Mouse (Mus musculus): ENCODE measurements at regions not wholly inside any gene's neighbourhood (a gene's known extent, or its start where the extent isn't known, plus 50 kb on each side); places are given as distances from the start of the nearest gene placed in this dataset.

DNA sequence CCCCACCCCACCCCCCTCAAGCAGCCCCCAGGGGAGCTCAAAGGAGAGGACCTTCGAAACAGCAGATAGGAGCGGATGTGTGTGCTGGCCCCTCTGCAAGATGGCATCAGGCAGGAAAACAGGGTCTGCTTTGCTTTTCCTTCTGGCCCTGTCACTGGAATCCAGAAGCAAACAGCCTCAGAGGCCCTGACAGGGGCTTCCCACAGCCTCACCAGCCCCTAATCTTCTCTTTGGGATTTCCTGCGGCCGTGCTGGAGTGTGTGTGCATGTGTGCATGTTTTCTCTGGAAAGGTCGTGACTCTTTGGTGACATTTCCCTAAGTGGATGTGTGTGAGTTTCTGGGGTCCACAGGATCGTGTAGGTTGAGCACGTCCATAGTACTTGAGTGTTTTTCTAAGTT is 71.1 kb upstream of the Irx6 start:
- no peak overlapping the region for H3K4me3 ChIP-seq (replicated peaks; ENCODE audit: control insufficient read depth, low read depth, low read length)
- TF ChIP-seq CTCF (IDR thresholded peaks at IDR 0.05; ENCODE audit: control insufficient read depth, insufficient read depth, low read length) (no peak), POLR2A (IDR thresholded peaks at IDR 0.05; ENCODE audit: borderline replicate concordance, control insufficient read depth, low read depth, low read length) (no peak)
- 59% methylated on average over 7 of the region's 7 CpGs for WGBS

DNA sequence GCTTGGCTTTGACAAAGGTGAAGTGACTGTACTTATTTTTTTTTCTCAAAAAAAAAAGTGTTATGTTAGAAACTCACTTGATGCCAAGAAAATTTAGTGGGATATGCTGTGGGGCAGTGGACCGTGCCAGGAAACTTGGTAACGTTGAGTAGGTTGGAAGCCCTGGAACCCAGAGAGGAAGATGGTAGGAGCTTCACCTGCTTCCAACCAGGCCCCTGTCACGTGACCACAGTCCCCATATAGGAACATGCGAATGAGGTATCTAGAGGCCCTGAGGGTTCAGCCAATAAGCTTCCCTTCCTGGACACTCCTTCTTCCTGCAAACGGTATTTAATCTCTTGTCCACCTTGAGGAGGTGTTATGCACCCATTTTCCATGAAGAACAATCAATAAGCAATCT is 68.5 kb upstream of the Irx6 start:
- H3K4me3 ChIP-seq (replicated peaks; ENCODE audit: control insufficient read depth, low read depth, low read length) = no peak overlapping the region
- H3K4me1 ChIP-seq (ENCODE audit: control insufficient read depth, insufficient read depth, low read length) = no peaks in the 10 kb centered on the region
- no peak overlapping the region for H3K27ac ChIP-seq (ENCODE audit: control insufficient read depth, insufficient read depth, low read depth, low read length, poor library complexity)
- TF ChIP-seq CTCF (IDR thresholded peaks at IDR 0.05; ENCODE audit: control insufficient read depth, insufficient read depth, low read length) = no peak
- TF ChIP-seq POLR2A (IDR thresholded peaks at IDR 0.05; ENCODE audit: borderline replicate concordance, control insufficient read depth, low read depth, low read length) = no peak
- WGBS = 80% methylated on average over 5 of the region's 5 CpGs

More for the DNA sequence above, 71.1 kb upstream of the Irx6 start:
- Histone ChIP-seq H3K4me1 (ENCODE audit: control insufficient read depth, insufficient read depth, low read length) (no peaks in the 10 kb centered on the region), H3K27ac (ENCODE audit: control insufficient read depth, insufficient read depth, low read depth, low read length, poor library complexity) (no peak overlapping the region)

DNA sequence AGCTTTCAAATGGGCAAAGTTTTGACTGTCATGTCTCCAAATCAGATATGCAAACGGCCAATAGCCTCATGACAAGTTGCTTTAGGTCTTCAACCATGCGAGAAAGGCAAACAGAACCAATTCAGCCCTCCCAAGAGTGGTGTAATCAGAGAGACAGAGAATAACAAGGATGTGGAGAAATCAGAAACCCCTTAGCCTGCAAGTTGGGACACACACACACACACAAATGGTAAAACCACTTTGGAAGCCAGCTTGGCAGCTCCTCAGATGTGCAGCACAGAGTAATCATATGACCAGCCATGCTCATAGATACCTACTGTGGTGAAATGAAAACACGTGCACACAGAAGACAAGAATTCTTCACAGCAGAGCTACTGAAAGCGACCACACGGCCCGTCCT is 66.5 kb upstream of the Irx6 start:
- H3K4me1 ChIP-seq (ENCODE audit: control insufficient read depth, insufficient read depth, low read length) = no peaks in the 10 kb centered on the region
- 74% methylated on average over 6 of the region's 6 CpGs for WGBS
- TF ChIP-seq CTCF (IDR thresholded peaks at IDR 0.05; ENCODE audit: control insufficient read depth, insufficient read depth, low read length) = no peak
- TF ChIP-seq POLR2A (IDR thresholded peaks at IDR 0.05; ENCODE audit: borderline replicate concordance, control insufficient read depth, low read depth, low read length) = no peak
- no peak overlapping the region for H3K27ac ChIP-seq (ENCODE audit: control insufficient read depth, insufficient read depth, low read depth, low read length, poor library complexity)
- H3K4me3 ChIP-seq (replicated peaks; ENCODE audit: control insufficient read depth, low read depth, low read length) = no peak overlapping the region

DNA sequence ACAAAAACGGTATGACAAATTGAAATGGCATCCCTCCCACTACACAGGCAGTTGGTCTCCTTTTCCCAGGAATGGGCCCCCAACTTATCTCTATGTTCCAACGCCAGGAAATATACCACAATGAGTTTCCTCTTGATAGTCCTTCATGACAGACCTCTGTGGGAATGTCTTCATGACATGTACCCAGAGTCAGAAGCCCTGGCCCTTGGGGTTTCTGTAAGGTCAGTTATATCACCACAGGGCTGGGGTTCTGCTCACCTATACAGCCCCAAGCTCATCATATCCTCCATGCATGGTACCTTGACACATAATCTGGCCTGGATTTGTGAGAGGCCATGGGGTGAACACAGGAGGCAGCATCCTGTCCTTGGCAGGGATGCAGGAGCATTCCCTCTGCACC is 64.2 kb upstream of the Irx6 start:
- Histone ChIP-seq H3K4me1 (ENCODE audit: control insufficient read depth, insufficient read depth, low read length) (no peaks in the 10 kb centered on the region), H3K27ac (ENCODE audit: control insufficient read depth, insufficient read depth, low read depth, low read length, poor library complexity) (no peak overlapping the region), H3K4me3 (replicated peaks; ENCODE audit: control insufficient read depth, low read depth, low read length) (no peak overlapping the region)
- TF ChIP-seq POLR2A (IDR thresholded peaks at IDR 0.05; ENCODE audit: borderline replicate concordance, control insufficient read depth, low read depth, low read length) = no peak
- WGBS = 31% methylated on average over 2 of the region's 2 CpGs

DNA sequence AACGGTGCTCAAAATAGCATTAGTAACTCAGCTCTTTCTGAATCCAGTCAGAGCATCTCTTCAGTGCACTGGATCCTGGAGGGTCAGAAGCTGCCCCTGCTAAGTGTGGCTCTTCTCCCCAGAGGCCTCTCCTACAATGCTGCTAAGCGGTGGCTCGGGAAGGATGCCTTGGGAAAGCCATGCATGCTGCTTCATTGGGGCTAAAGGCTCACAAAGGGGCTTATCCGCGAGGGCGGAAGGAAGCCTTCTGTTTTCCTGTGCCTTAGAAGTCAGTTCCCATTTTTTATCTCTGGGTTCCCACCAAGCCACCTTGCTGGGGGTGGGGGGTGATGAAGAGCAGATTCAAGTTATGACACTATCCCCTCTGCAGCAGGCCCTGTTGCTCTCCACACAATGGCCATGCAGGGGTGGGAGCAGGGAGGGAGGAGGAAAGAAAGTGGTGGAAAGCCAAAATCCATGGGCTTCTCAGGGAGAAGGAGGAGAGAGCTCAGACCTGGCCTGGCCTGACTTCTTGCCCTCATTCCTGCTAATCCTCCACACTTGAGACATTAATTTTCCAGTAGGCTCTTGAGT is 63.5 kb upstream of the Irx6 start:
- 27% methylated on average over 6 of the region's 6 CpGs for WGBS
- TF ChIP-seq CTCF (IDR thresholded peaks at IDR 0.05; ENCODE audit: control insufficient read depth, insufficient read depth, low read length) (no peak), POLR2A (IDR thresholded peaks at IDR 0.05; ENCODE audit: borderline replicate concordance, control insufficient read depth, low read depth, low read length) (no peak)
- no peaks in the 10 kb centered on the region for H3K4me1 ChIP-seq (ENCODE audit: control insufficient read depth, insufficient read depth, low read length)
- H3K4me3 ChIP-seq (replicated peaks; ENCODE audit: control insufficient read depth, low read depth, low read length) = no peak overlapping the region
- no peak overlapping the region for H3K27ac ChIP-seq (ENCODE audit: control insufficient read depth, insufficient read depth, low read depth, low read length, poor library complexity)

DNA sequence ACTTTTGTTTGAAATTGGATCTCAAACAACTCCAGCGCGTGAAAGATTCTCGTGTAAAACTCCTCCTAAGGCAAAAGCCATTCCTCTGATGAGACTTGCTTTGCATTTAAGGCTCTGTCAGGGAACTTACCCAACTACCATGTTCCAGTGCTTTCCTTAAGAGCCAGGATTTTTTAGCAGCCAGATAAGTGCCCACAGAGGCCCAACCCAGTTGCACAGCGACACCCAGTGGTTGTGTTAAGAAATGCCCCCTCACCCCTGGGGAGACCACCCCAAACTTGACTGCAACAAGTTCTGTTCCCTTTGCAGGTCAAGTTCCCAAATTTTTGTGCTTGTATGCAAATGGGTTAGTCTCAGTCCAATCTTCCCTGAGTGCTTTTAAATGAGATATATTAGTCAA is 60.6 kb upstream of the Irx6 start:
- WGBS = 40% methylated on average over 4 of the region's 4 CpGs
- no peaks in the 10 kb centered on the region for H3K4me1 ChIP-seq (ENCODE audit: control insufficient read depth, insufficient read depth, low read length)
- no peak overlapping the region for H3K27ac ChIP-seq (ENCODE audit: control insufficient read depth, insufficient read depth, low read depth, low read length, poor library complexity)
- H3K4me3 ChIP-seq (replicated peaks; ENCODE audit: control insufficient read depth, low read depth, low read length) = no peak overlapping the region
- 0 out of 2 replicates have a peak, but pooled peaks have one; percentile 21 for TF ChIP-seq CTCF (IDR thresholded peaks at IDR 0.05; ENCODE audit: control insufficient read depth, insufficient read depth, low read length)
- no peak for TF ChIP-seq POLR2A (IDR thresholded peaks at IDR 0.05; ENCODE audit: borderline replicate concordance, control insufficient read depth, low read depth, low read length)

DNA sequence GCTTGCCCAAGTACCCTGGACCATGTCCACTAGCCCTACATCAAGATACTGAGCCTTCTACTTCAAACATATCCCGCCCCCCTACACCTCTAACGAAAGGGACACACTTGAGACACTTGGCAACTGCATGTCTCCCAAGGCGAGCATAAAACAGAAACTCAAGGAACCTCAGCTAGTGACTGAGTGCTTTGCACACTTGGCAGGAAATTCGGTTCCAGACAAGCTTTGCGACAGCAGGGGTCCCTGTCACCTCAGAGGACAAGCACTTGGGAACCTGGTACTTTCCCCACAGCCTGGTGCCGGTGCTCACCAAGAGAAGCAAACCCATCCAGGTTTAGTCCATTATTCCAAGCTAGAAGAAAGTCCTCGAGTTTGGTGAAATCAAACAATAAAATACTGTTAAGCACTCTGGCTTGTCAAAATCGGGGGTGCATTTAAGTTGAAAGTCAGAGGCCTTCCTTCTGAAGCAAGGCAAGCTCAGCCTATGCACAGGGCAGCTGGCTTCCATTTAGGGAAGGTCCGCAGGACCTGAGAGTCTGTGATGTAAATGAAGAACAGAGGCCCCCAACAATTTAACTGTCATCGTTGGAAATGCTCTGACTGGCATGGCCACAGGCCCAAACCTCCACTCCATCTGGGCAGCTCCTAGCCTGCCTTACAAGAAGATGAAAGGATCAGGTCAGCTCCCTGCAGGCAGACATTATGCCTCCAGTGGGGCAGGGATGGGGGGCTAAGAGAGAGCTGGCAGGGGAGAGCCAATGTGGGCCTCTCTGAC is 57.6 kb upstream of the Irx6 start:
- 65% methylated on average over 10 of the region's 10 CpGs for WGBS
- no peak for TF ChIP-seq CTCF (IDR thresholded peaks at IDR 0.05; ENCODE audit: control insufficient read depth, insufficient read depth, low read length)
- no peaks in the 10 kb centered on the region for H3K4me1 ChIP-seq (ENCODE audit: control insufficient read depth, insufficient read depth, low read length)
- no peak overlapping the region for H3K27ac ChIP-seq (ENCODE audit: control insufficient read depth, insufficient read depth, low read depth, low read length, poor library complexity)
- no peak overlapping the region for H3K4me3 ChIP-seq (replicated peaks; ENCODE audit: control insufficient read depth, low read depth, low read length)

DNA sequence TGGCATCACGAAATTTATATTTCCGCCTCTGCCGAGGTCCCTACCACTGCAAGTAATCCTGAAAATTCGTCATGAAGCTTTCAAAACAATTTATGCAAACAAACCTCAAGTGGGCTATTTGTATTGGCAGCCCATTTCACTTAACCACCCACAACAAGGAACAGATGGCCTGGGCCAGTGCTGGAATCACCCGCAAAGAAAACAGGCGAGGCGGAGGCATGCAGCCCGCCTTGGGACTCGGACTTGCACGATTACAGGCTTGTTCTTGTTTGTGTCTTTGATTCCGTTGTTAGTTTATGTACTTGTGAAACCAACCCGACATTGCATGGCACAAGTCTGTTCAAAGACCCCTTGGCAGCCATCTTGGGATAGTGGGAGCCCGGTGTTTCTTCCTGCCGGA is 55.8 kb upstream of the Irx6 start:
- TF ChIP-seq CTCF (IDR thresholded peaks at IDR 0.05; ENCODE audit: control insufficient read depth, insufficient read depth, low read length) (no peak), POLR2A (IDR thresholded peaks at IDR 0.05; ENCODE audit: borderline replicate concordance, control insufficient read depth, low read depth, low read length) (no peak)
- Histone ChIP-seq H3K27ac (ENCODE audit: control insufficient read depth, insufficient read depth, low read depth, low read length, poor library complexity) (no peak overlapping the region), H3K4me3 (replicated peaks; ENCODE audit: control insufficient read depth, low read depth, low read length) (no peak overlapping the region), H3K4me1 (ENCODE audit: control insufficient read depth, insufficient read depth, low read length) (no peaks in the 10 kb centered on the region)
- 85% methylated on average over 14 of the region's 14 CpGs for WGBS
